ENCODE assay signal across 20 mouse cellular contexts in the genomic region with DNA sequence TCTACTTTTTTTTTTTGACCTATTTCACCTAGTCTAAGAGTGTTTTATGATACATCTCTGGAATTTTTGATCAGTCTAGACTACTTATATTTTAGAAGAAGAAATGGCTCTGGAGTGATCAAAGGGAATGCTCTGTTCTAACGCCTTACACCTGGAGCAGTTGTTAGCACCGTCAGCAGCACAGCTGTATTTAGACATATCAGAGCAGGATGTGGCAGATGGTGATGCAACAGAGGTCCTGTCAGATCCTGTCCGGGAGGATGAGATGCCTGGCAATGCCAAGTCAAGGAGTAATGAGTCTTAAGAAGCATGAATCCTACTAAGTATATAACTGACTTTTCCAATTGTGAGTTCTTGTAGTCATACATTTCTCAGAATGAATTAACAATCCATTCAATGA.
A peak's percentile ranks its signal among the peaks of the same experiment; 100 is the strongest.
DNase-seq lines count a peak whose midpoint lies in the region; ATAC-seq and TF ChIP-seq lines count a peak whose summit lies in the region.
"Had no signal": no experiment of that assay in that cellular context is flagged by ENCODE, and none has a peak within 500 bp of the region (broad histone marks: within the 10 kb centered on the region; RNA-seq: fewer than 3 reads in every experiment).

No protein-coding gene starts in this region.

- TF ChIP-seq CTCF in liver, adult 2 months (IDR thresholded peaks at IDR 0.05; ENCODE audit: low read depth, low read length), result no peak

- DNase-seq in liver, adult 2 months (ENCODE audit: extremely low read depth, low read depth, low spot score), result peak; percentile 52
- no peak for DNase-seq in liver, embryonic 11.5 days (ENCODE audit: low spot score)
- DNase-seq in thymus, postnatal 10 days (ENCODE audit: low spot score in 2 of 2), result peak; percentile 17 to 26
- DNase-seq in cerebellum, postnatal 25 days, result no peak
- DNase-seq in kidney, postnatal 25 days, result no peak
- DNase-seq in neural tube, embryonic 10.5 days (ENCODE audit: extremely low spot score, low spot score), result no peak
- DNase-seq in left cerebral cortex, postnatal 36 days (ENCODE audit: low spot score in 2 of 2), result no peak
- DNase-seq: adrenal gland, adult 2 months; adrenal gland, postnatal 25 days; cerebellum, adult 18-20 months; cerebellum, postnatal 10 days; gastrocnemius, postnatal 14 days; heart, postnatal 4 days had no signal

- no peak overlapping the region for H3K4me2 ChIP-seq in liver, embryonic 11.5 days
- H3K4me2 ChIP-seq: embryonic facial prominence, embryonic 12.5 days; forebrain, embryonic 12.5 days; heart, embryonic 13.5 days; hindbrain, embryonic 12.5 days had no signal

- no peaks in the 10 kb centered on the region for H3K9me3 ChIP-seq in liver, embryonic 11.5 days (ENCODE audit: control insufficient read depth, low read length)
- H3K9me3 ChIP-seq in megakaryocyte, embryonic 14.5 days, result no peaks in the 10 kb centered on the region
- H3K9me3 ChIP-seq: embryonic facial prominence, embryonic 12.5 days; forebrain, embryonic 12.5 days; heart, embryonic 13.5 days; hindbrain, embryonic 12.5 days had no signal

- no peak overlapping the region for H3K9ac ChIP-seq in liver, adult 2 months (ENCODE audit: low read depth, low read length)
- H3K9ac ChIP-seq in liver, embryonic 11.5 days (ENCODE audit: low read depth, low read length), result no peak overlapping the region
- H3K9ac ChIP-seq: embryonic facial prominence, embryonic 12.5 days; forebrain, embryonic 12.5 days; heart, embryonic 13.5 days; hindbrain, embryonic 12.5 days had no signal

- H3K4me3 ChIP-seq in liver, adult 2 months (ENCODE audit: insufficient read depth, low read depth, low read length), result no peak overlapping the region
- no peak overlapping the region for H3K4me3 ChIP-seq in liver, embryonic 11.5 days (ENCODE audit: low read depth, low read length)
- H3K4me3 ChIP-seq in megakaryocyte, embryonic 14.5 days (replicated peaks), result peak overlapping the region; percentile 18
- H3K4me3 ChIP-seq: embryonic facial prominence, embryonic 12.5 days; forebrain, embryonic 12.5 days; heart, embryonic 13.5 days; hindbrain, embryonic 12.5 days had no signal

- peaks cover 11% of the 10 kb centered on the region for H3K79me2 ChIP-seq in liver, adult 2 months (ENCODE audit: control insufficient read depth, insufficient read depth, low read length)

- H3K27ac ChIP-seq in liver, adult 2 months (replicated peaks; ENCODE audit: insufficient read depth, low read depth, low read length), result no peak overlapping the region
- no peak overlapping the region for H3K27ac ChIP-seq in liver, embryonic 11.5 days (ENCODE audit: low read depth, low read length)
- H3K27ac ChIP-seq: embryonic facial prominence, embryonic 12.5 days; forebrain, embryonic 12.5 days; heart, embryonic 13.5 days; hindbrain, embryonic 12.5 days had no signal

- H3K4me1 ChIP-seq in liver, adult 2 months (ENCODE audit: control insufficient read depth, insufficient read depth, low read length), result peaks cover 2% of the 10 kb centered on the region; the same call in 1 of the 2 replicates
- H3K4me1 ChIP-seq in liver, embryonic 11.5 days (replicated peaks; ENCODE audit: control insufficient read depth, insufficient read depth, low read length), result no peaks in the 10 kb centered on the region
- peaks cover 4% of the 10 kb centered on the region for H3K4me1 ChIP-seq in megakaryocyte, embryonic 14.5 days
- H3K4me1 ChIP-seq: forebrain, embryonic 12.5 days; hindbrain, embryonic 12.5 days had no signal

- H3K27me3 ChIP-seq in liver, adult 2 months (ENCODE audit: control insufficient read depth, insufficient read depth, low read length), result no peaks in the 10 kb centered on the region
- H3K27me3 ChIP-seq in liver, embryonic 11.5 days (replicated peaks; ENCODE audit: control insufficient read depth, insufficient read depth, low read length), result no peaks in the 10 kb centered on the region
- H3K27me3 ChIP-seq in megakaryocyte, embryonic 14.5 days (replicated peaks), result no peaks in the 10 kb centered on the region
- H3K27me3 ChIP-seq: embryonic facial prominence, embryonic 12.5 days; forebrain, embryonic 12.5 days; heart, embryonic 13.5 days; hindbrain, embryonic 12.5 days had no signal

- intact Hi-C loops in left cerebral cortex, postnatal 36 days (cut with DNase I), result no loop called here

- TF ChIP-seq POLR2A in liver, adult 2 months (IDR thresholded peaks at IDR 0.05; ENCODE audit: extremely low read depth, insufficient read depth, low read length), result no peak

- no peak for ATAC-seq in liver, embryonic 11.5 days (replicated peaks; ENCODE audit: low FRiP score)
- ATAC-seq: forebrain, embryonic 16.5 days; hindbrain, embryonic 16.5 days had no signal

- H3K36me3 ChIP-seq in liver, adult 2 months (ENCODE audit: control insufficient read depth, insufficient read depth, low read length), result peaks cover 48% of the 10 kb centered on the region
- H3K36me3 ChIP-seq in liver, embryonic 11.5 days (ENCODE audit: control insufficient read depth, insufficient read depth, low read length), result no peaks in the 10 kb centered on the region
- no peaks in the 10 kb centered on the region for H3K36me3 ChIP-seq in megakaryocyte, embryonic 14.5 days (replicated peaks; ENCODE audit: low read length)
- H3K36me3 ChIP-seq: embryonic facial prominence, embryonic 12.5 days; forebrain, embryonic 12.5 days; hindbrain, embryonic 12.5 days had no signal

- 33% methylated on average over 3 of the region's 3 CpGs for WGBS in liver, adult 2 months
- 66% methylated on average over 3 of the region's 3 CpGs for WGBS in liver, embryonic 11.5 days

Comparison
In these comparisons a context has a peak if more than half of its experiments do, and no peak if none do; other contexts are left out.
1. DNase-seq: peak in liver, adult 2 months (single experiment) and thymus, postnatal 10 days (2 of 2); none in liver, embryonic 11.5 days (single experiment), cerebellum, postnatal 25 days (0 of 2), kidney, postnatal 25 days (0 of 2), neural tube, embryonic 10.5 days (single experiment) and left cerebral cortex, postnatal 36 days (0 of 2).